Mouse (Mus musculus) heart, postnatal 0 days (tissue): ENCODE measurements around the gene Ssx2ip. TPM values are rescaled to one million over a fixed set of nuclear protein-coding genes. Genes with fewer than 3 reads are reported as not detected.

Experiments used
- ATAC-seq: fragments of 200-750 bp; cut with Nextera tagmentation; 2 replicates; pipeline ENCODE4 v1.8.0; 2017; ENCODE audit warnings: low read depth, moderate number of reproducible peaks, moderate library complexity; ENCODE audit not compliant: insufficient read depth
- DNase-seq: peaks from one replicate; pipeline ENCODE4 v3.0.0-alpha.2; 2016; ENCODE audit warnings: low spot score
- H3K27ac ChIP-seq: fragments of 300-500 bp; sonication (generic); 2 replicates; pipeline ENCODE4 v1.5.1; 2014; ENCODE audit warnings: low read depth, mild to moderate bottlenecking
- H3K27me3 ChIP-seq: fragments of 300-500 bp; sonication (generic); 2 replicates; pipeline ENCODE4 v1.6.1; 2014; ENCODE audit warnings: low read length, mixed read lengths; ENCODE audit not compliant: control insufficient read depth, insufficient read depth
- H3K36me3 ChIP-seq: fragments of 300-500 bp; sonication (generic); replicated peaks from 2 replicates; pipeline ENCODE4 v1.6.1; 2014; ENCODE audit warnings: low read length, mixed read lengths; ENCODE audit not compliant: control insufficient read depth, insufficient read depth
- H3K4me1 ChIP-seq: fragments of 300-500 bp; sonication (generic); 2 replicates; pipeline ENCODE4 v1.6.1; 2014; ENCODE audit warnings: antibody characterized with exemption; ENCODE audit not compliant: control insufficient read depth, insufficient read depth
- H3K4me2 ChIP-seq: fragments of 300-500 bp; sonication (generic); 2 replicates; pipeline ENCODE4 v1.6.1; 2014; ENCODE audit warnings: low read depth, mild to moderate bottlenecking, low read length, moderate library complexity
- H3K4me3 ChIP-seq: fragments of 300-500 bp; sonication (generic); 2 replicates; pipeline ENCODE4 v1.5.1; 2014; ENCODE audit warnings: low read depth, low read length
- H3K9ac ChIP-seq: fragments of 300-500 bp; sonication (generic); replicated peaks from 2 replicates; pipeline ENCODE4 v1.6.1; 2014; ENCODE audit warnings: low read depth, low read length, mixed read lengths
- H3K9me3 ChIP-seq: fragments of 300-500 bp; sonication (generic); replicated peaks from 2 replicates; pipeline ENCODE4 v1.6.1; 2016; ENCODE audit warnings: low read length; ENCODE audit not compliant: control insufficient read depth
- CTCF ChIP-seq: IDR thresholded peaks from 2 replicates; pipeline ENCODE4 v1.5.1; 2016; ENCODE audit warnings: antibody characterized with exemption, control low read depth, low read depth
- EP300 ChIP-seq: IDR thresholded peaks from 2 replicates; pipeline ENCODE4 v1.6.1; 2016; ENCODE audit warnings: antibody characterized with exemption, low read depth
- WGBS: fragments of 180-500 bp; shearing (Covaris S2); extraction: QIAGEN DNeasy Blood & Tissue Kit; methylation state at CpG from one replicate; pipeline ENCODE4 v1.1.7; 2014; 5-methylcytosine and 5-hydroxymethylcytosine counted together
- polyA plus RNA-seq: library from polyadenylated mRNA; unstranded; fragments of >200 nt; fragmentation: Nextera tagmentation; extraction: Ambion mirVana; gene quantifications from 2 replicates; pipeline ENCODE4 v1.2.1, GENCODE M21; 2015
- total RNA-seq: library from RNA; depleted of rRNA; stranded (reverse); fragments of >200 nt; gene quantifications from 2 replicates; pipeline ENCODE4 v1.2.3, GENCODE M21; 2014; ENCODE audit warnings: low replicate concordance

Ssx2ip gene
- total and polyA plus RNA-seq, 2 experiments from 2014 or later, result 6.4 to 7.6 TPM

DNA sequence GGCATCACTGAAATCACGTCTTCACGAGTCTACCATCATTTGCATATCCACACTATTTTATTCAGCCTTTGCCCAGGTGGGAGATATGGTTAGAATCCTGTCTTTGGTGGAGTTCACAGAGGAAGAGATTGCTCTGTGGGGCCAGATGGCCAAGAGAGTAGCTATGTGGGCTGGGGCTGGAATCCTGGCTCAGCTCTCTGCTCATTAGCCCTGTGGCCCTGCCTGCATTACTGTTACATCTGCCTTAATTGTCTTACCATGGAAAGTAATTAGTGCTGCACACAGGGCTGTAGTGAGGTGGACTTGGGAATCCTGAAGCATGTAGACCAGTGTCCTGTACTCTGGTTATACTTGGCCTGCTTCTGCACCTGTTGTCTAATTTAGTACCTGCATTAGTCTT, 7.6 kb downstream of the Ssx2ip start:
- WGBS, result 76% methylated on average over 2 of the region's 2 CpGs
- ATAC-seq (no peak), DNase-seq (no peak)
- TF ChIP-seq EP300 (no peak), CTCF (no peak)
- H3K36me3 ChIP-seq, result no peaks in the 10 kb centered on the region
- no peaks in the 10 kb centered on the region for H3K27me3 ChIP-seq
- H3K4me1 ChIP-seq, result 0 out of 2 replicates have a peak, but pooled peaks cover 3% of the 10 kb centered on the region
- no peaks in the 10 kb centered on the region for H3K9me3 ChIP-seq
- H3K27ac ChIP-seq, result no peak overlapping the region
- H3K9ac ChIP-seq, result no peak overlapping the region
- no peak overlapping the region for H3K4me3 ChIP-seq
- H3K4me2 ChIP-seq, result no peak overlapping the region

DNA sequence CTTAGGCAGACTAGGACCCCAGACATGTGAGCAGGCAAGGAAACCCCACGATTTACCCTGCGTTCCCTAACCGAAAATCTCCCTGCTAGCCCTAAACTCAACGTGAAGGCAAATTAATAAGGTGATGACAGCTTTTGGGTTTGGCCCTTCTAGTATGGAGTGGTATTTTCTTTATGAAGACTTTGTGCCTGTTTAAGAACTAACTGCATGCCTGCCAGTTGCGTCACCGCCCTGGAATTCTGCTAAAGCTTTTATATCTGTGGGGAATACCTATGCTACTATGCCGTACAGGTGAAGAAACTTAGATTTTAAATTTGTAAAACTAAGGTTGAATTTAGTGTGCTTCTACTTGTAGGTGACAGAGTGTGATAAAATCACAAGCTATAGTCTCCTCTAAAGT, 8.0 kb downstream of the Ssx2ip start:
- Histone ChIP-seq H3K4me2 (no peak overlapping the region), H3K9me3 (no peaks in the 10 kb centered on the region), H3K4me1 (0 out of 2 replicates have a peak, but pooled peaks cover 3% of the 10 kb centered on the region), H3K9ac (no peak overlapping the region), H3K36me3 (no peaks in the 10 kb centered on the region), H3K4me3 (no peak overlapping the region), H3K27ac (no peak overlapping the region), H3K27me3 (no peaks in the 10 kb centered on the region)
- TF ChIP-seq CTCF (no peak), EP300 (no peak)
- DNase-seq, result no peak
- 69% methylated on average over 7 of the region's 7 CpGs for WGBS
- no peak for ATAC-seq

DNA sequence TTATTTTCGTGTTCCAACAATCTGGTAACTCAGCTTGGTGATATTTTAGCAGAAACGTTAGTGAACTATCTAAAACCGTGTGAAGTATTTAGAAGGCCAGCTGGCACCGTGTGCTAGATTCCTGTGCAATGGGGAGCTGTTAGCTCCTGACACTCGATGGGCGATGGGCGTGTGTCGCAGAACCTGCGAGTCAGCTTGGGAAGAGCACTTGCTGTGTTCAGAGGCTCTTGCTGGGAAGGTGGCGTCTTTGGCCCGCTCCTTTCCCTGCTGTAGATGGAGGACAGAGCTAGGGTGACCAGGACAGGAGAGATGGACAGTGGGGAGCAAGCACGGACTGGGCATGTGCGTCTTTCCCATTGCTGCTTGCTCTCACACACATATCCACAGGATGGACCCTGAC, 8.6 kb downstream of the Ssx2ip start:
- Histone ChIP-seq H3K4me2 (no peak overlapping the region), H3K27ac (no peak overlapping the region), H3K4me1 (0 out of 2 replicates have a peak, but pooled peaks cover 3% of the 10 kb centered on the region), H3K4me3 (no peak overlapping the region), H3K27me3 (no peaks in the 10 kb centered on the region), H3K9me3 (no peaks in the 10 kb centered on the region), H3K9ac (no peak overlapping the region), H3K36me3 (no peaks in the 10 kb centered on the region; the same call in 1 of the 2 replicates)
- no peak for TF ChIP-seq CTCF
- TF ChIP-seq EP300, result no peak
- DNase-seq (no peak), ATAC-seq (no peak)
- 69% methylated on average over 13 of the region's 13 CpGs for WGBS

DNA sequence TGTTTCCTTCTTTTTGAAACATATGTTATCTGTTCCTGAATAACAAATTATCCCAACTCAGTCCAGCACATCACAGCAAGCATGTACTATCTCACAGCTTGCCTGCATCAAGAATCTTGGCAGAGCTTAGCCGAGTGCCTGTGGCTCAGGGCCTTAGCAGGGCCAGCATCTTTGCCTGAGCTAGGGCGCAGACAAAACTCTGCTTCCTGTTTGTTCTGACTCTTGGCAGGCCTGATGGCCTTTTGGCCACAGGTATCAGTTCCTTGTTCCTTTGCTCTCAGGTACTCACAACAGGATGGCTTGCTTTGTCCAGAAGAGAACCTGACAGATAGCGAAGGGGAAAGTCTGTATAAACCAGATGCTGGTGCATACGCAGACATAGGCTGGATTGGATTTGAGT, 9.6 kb downstream of the Ssx2ip start:
- H3K9me3 ChIP-seq, result no peaks in the 10 kb centered on the region
- H3K4me1 ChIP-seq, result 0 out of 2 replicates have a peak, but pooled peaks cover 3% of the 10 kb centered on the region
- ATAC-seq (no peak), DNase-seq (no peak)
- no peak overlapping the region for H3K9ac ChIP-seq
- WGBS, result 57% methylated on average over 4 of the region's 4 CpGs
- H3K4me3 ChIP-seq, result no peak overlapping the region
- H3K27me3 ChIP-seq, result no peaks in the 10 kb centered on the region
- H3K4me2 ChIP-seq, result no peak overlapping the region
- no peak overlapping the region for H3K27ac ChIP-seq
- TF ChIP-seq EP300 (no peak), CTCF (no peak)
- H3K36me3 ChIP-seq, result peaks cover 7% of the 10 kb centered on the region

DNA sequence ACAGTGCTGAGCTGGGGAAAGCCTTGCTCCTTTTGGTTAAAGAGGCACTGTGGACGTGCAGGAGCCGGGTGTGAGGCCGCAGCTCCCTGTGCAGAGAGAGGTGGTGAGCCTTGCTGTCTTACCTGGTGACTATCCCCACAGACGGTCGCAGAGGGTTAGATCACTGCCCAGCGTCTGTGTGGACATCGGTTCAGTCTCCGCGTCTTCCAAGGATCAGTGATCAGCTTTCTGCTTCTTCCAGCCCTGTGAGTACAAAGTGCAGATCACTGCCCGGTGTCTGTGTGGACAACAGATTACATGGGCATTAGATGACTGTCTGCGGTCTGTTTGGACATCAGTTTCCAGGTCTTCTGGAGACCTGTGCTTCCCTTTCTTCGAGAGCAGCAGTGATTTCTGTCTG, 10.1 kb downstream of the Ssx2ip start:
- no peak for ATAC-seq

DNA sequence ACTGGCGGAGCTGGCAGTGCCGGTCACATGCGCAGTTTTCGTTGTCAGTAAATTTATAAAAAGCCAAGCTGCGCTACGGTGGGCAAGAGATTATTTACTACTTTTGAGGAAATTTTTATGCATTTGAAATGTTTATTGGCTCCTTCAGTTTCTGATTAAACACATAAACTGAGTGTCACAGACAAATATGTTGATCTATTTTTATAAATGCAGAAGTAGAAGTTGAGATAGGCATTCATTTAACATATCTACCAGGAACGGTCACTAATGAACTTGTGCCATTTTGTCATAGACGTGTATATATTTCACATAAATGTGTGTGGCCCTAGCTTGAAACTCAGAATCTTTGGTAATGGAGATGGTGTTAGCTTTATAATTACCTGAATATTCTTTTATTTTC, 13.4 kb downstream of the Ssx2ip start:
- Histone ChIP-seq H3K27me3 (no peaks in the 10 kb centered on the region), H3K4me3 (no peak overlapping the region), H3K4me2 (no peak overlapping the region), H3K9ac (no peak overlapping the region), H3K4me1 (no peaks in the 10 kb centered on the region), H3K27ac (no peak overlapping the region), H3K9me3 (no peaks in the 10 kb centered on the region), H3K36me3 (peaks cover 14% of the 10 kb centered on the region)
- no peak for ATAC-seq
- TF ChIP-seq CTCF, result no peak
- no peak for TF ChIP-seq EP300
- 95% methylated on average over 8 of the region's 8 CpGs for WGBS
- DNase-seq, result no peak

More for the DNA sequence above, 10.1 kb downstream of the Ssx2ip start:
- TF ChIP-seq EP300, result no peak
- TF ChIP-seq CTCF, result no peak
- Histone ChIP-seq H3K9ac (no peak overlapping the region), H3K27me3 (no peaks in the 10 kb centered on the region), H3K4me1 (0 out of 2 replicates have a peak, but pooled peaks cover 3% of the 10 kb centered on the region), H3K36me3 (peaks cover 12% of the 10 kb centered on the region), H3K4me2 (no peak overlapping the region), H3K4me3 (no peak overlapping the region), H3K9me3 (no peaks in the 10 kb centered on the region), H3K27ac (no peak overlapping the region)
- WGBS, result 91% methylated on average over 12 of the region's 12 CpGs
- no peak for DNase-seq
